Mouse (Mus musculus): ENCODE measurements around the gene Chmp6. TPM values are rescaled to one million over a fixed set of nuclear protein-coding genes. Genes with fewer than 3 reads are reported as not detected.
A peak's percentile ranks its signal among the peaks of the same experiment; 100 is the strongest.

The Chmp6 gene
- polyA plus RNA-seq, 1 experiment from 2014 or later: 97.5 TPM

GRCm38 (mm10) chr11:119893667-119894236 lies 19.5 kb upstream of the Chmp6 start:
- H3K4me2 ChIP-seq: no peak overlapping the region
- peak overlapping the region; percentile 87 for H3K27ac ChIP-seq (replicated peaks)
- peak overlapping the region; percentile 38 for H3K9ac ChIP-seq
- no peak overlapping the region for H3K4me3 ChIP-seq
- peak; percentile 20; the same call in 1 of the 2 replicates for ATAC-seq (ENCODE audit: low read depth)
- 35% methylated on average over 10 of the region's 10 CpGs for WGBS
- no peaks in the 10 kb centered on the region for H3K27me3 ChIP-seq
- peaks cover 54% of the 10 kb centered on the region for H3K4me1 ChIP-seq (replicated peaks)
- no peaks in the 10 kb centered on the region for H3K9me3 ChIP-seq
- peaks cover 52% of the 10 kb centered on the region for H3K36me3 ChIP-seq

GRCm38 (mm10) chr11:119894634-119895033 lies 18.6 kb upstream of the Chmp6 start:
- 59% methylated on average over 6 of the region's 6 CpGs for WGBS
- Histone ChIP-seq H3K4me3 (no peak overlapping the region), H3K27me3 (no peaks in the 10 kb centered on the region), H3K4me1 (replicated peaks) (peaks cover 62% of the 10 kb centered on the region), H3K9ac (no peak overlapping the region), H3K4me2 (no peak overlapping the region), H3K36me3 (peaks cover 51% of the 10 kb centered on the region), H3K9me3 (no peaks in the 10 kb centered on the region), H3K27ac (replicated peaks) (peak overlapping the region; percentile 87)
- ATAC-seq (ENCODE audit: low read depth): no peak

- Histone ChIP-seq H3K9ac (peak overlapping the region; percentile 57; the same call in 1 of the 2 replicates), H3K9me3 (no peaks in the 10 kb centered on the region), H3K27me3 (no peaks in the 10 kb centered on the region), H3K4me3 (no peak overlapping the region), H3K4me2 (no peak overlapping the region), H3K4me1 (replicated peaks) (peaks cover 62% of the 10 kb centered on the region), H3K27ac (replicated peaks) (peak overlapping the region; percentile 92), H3K36me3 (peaks cover 30% of the 10 kb centered on the region)
- ATAC-seq (ENCODE audit: low read depth): peak; percentile 88
- 38% methylated on average over 9 of the region's 9 CpGs for WGBS
Observed at GRCm38 (mm10) chr11:119897041-119897440, 16.2 kb upstream of the Chmp6 start.

- H3K27ac ChIP-seq (replicated peaks): no peak overlapping the region
- no peak overlapping the region for H3K4me2 ChIP-seq
- H3K27me3 ChIP-seq: no peaks in the 10 kb centered on the region
- H3K4me3 ChIP-seq: no peak overlapping the region
- no peak for ATAC-seq (ENCODE audit: low read depth)
- no peak overlapping the region for H3K9ac ChIP-seq
- no peaks in the 10 kb centered on the region for H3K9me3 ChIP-seq
- peaks cover 49% of the 10 kb centered on the region for H3K4me1 ChIP-seq (replicated peaks)
- H3K36me3 ChIP-seq: peaks cover 29% of the 10 kb centered on the region
- 87% methylated on average over 11 of the region's 11 CpGs for WGBS
Observed at GRCm38 (mm10) chr11:119898976-119899375, 14.3 kb upstream of the Chmp6 start.

GRCm38 (mm10) chr11:119901174-119901573 lies 12.1 kb upstream of the Chmp6 start:
- ATAC-seq (ENCODE audit: low read depth): no peak
- Histone ChIP-seq H3K4me3 (no peak overlapping the region), H3K36me3 (peaks cover 23% of the 10 kb centered on the region), H3K27me3 (0 out of 2 replicates have a peak, but pooled peaks cover 4% of the 10 kb centered on the region), H3K9ac (no peak overlapping the region), H3K4me2 (no peak overlapping the region), H3K27ac (replicated peaks) (no peak overlapping the region), H3K9me3 (no peaks in the 10 kb centered on the region), H3K4me1 (replicated peaks) (peaks cover 35% of the 10 kb centered on the region)
- 69% methylated on average over 4 of the region's 4 CpGs for WGBS

- Histone ChIP-seq H3K4me1 (replicated peaks) (peaks cover 20% of the 10 kb centered on the region), H3K27ac (replicated peaks) (no peak overlapping the region), H3K9ac (no peak overlapping the region), H3K4me3 (no peak overlapping the region), H3K9me3 (no peaks in the 10 kb centered on the region), H3K27me3 (0 out of 2 replicates have a peak, but pooled peaks cover 5% of the 10 kb centered on the region), H3K4me2 (no peak overlapping the region), H3K36me3 (peaks cover 16% of the 10 kb centered on the region)
- 79% methylated on average over 4 of the region's 4 CpGs for WGBS
- no peak for ATAC-seq (ENCODE audit: low read depth)
Observed at GRCm38 (mm10) chr11:119902891-119903290, 10.3 kb upstream of the Chmp6 start.

GRCm38 (mm10) chr11:119904621-119905286 lies 8.5 kb upstream of the Chmp6 start:
- H3K27me3 ChIP-seq: 0 out of 2 replicates have a peak, but pooled peaks cover 5% of the 10 kb centered on the region
- H3K4me2 ChIP-seq: no peak overlapping the region
- H3K9ac ChIP-seq: 0 out of 2 replicates have a peak overlapping the region, but pooled peaks have one; percentile 17
- H3K4me3 ChIP-seq: no peak overlapping the region
- H3K9me3 ChIP-seq: no peaks in the 10 kb centered on the region
- no peaks in the 10 kb centered on the region for H3K36me3 ChIP-seq
- WGBS: 36% methylated on average over 5 of the region's 5 CpGs
- H3K4me1 ChIP-seq (replicated peaks): peaks cover 12% of the 10 kb centered on the region; the same call in 1 of the 2 replicates
- no peak overlapping the region for H3K27ac ChIP-seq (replicated peaks)
- ATAC-seq (ENCODE audit: low read depth): peak; percentile 83

GRCm38 (mm10) chr11:119905794-119906193 lies 7.4 kb upstream of the Chmp6 start:
- no peak overlapping the region for H3K9ac ChIP-seq
- no peak overlapping the region for H3K4me2 ChIP-seq
- 86% methylated on average over 5 of the region's 5 CpGs for WGBS
- no peak overlapping the region for H3K4me3 ChIP-seq
- H3K4me1 ChIP-seq (replicated peaks): peaks cover 15% of the 10 kb centered on the region; the same call in 1 of the 2 replicates
- H3K27me3 ChIP-seq: 0 out of 2 replicates have a peak, but pooled peaks cover 5% of the 10 kb centered on the region
- ATAC-seq (ENCODE audit: low read depth): no peak
- H3K36me3 ChIP-seq: no peaks in the 10 kb centered on the region
- no peak overlapping the region for H3K27ac ChIP-seq (replicated peaks)
- H3K9me3 ChIP-seq: no peaks in the 10 kb centered on the region

- Histone ChIP-seq H3K4me3 (no peak overlapping the region), H3K9ac (peak overlapping the region; percentile 38; the same call in 1 of the 2 replicates), H3K27ac (replicated peaks) (no peak overlapping the region)
Observed at GRCm38 (mm10) chr11:119907006-119907650, 6.1 kb upstream of the Chmp6 start.

GRCm38 (mm10) chr11:119907711-119908110 lies 5.5 kb upstream of the Chmp6 start:
- 54% methylated on average over 7 of the region's 7 CpGs for WGBS
- Histone ChIP-seq H3K27ac (replicated peaks) (no peak overlapping the region), H3K27me3 (0 out of 2 replicates have a peak, but pooled peaks cover 5% of the 10 kb centered on the region), H3K4me1 (replicated peaks) (peaks cover 21% of the 10 kb centered on the region), H3K4me2 (no peak overlapping the region), H3K9ac (0 out of 2 replicates have a peak overlapping the region, but pooled peaks have one; percentile 38), H3K9me3 (no peaks in the 10 kb centered on the region), H3K4me3 (no peak overlapping the region), H3K36me3 (no peaks in the 10 kb centered on the region)
- ATAC-seq (ENCODE audit: low read depth): no peak

More at GRCm38 (mm10) chr11:119907006-119907650, 6.1 kb upstream of the Chmp6 start:
- no peak for ATAC-seq (ENCODE audit: low read depth)
- no peaks in the 10 kb centered on the region for H3K36me3 ChIP-seq
- peaks cover 15% of the 10 kb centered on the region; the same call in 1 of the 2 replicates for H3K4me1 ChIP-seq (replicated peaks)
- no peaks in the 10 kb centered on the region for H3K9me3 ChIP-seq
- 55% methylated on average over 7 of the region's 7 CpGs for WGBS
- H3K27me3 ChIP-seq: 0 out of 2 replicates have a peak, but pooled peaks cover 5% of the 10 kb centered on the region
- no peak overlapping the region for H3K4me2 ChIP-seq

GRCm38 (mm10) chr11:119909436-119909835 lies 3.8 kb upstream of the Chmp6 start:
- Histone ChIP-seq H3K4me3 (no peak overlapping the region), H3K4me2 (0 out of 2 replicates have a peak overlapping the region, but pooled peaks have one; percentile 1), H3K4me1 (replicated peaks) (peaks cover 32% of the 10 kb centered on the region), H3K9me3 (no peaks in the 10 kb centered on the region), H3K27ac (replicated peaks) (no peak overlapping the region), H3K9ac (no peak overlapping the region), H3K36me3 (no peaks in the 10 kb centered on the region), H3K27me3 (0 out of 2 replicates have a peak, but pooled peaks cover 5% of the 10 kb centered on the region)
- WGBS: 0% methylated on average over 5 of the region's 5 CpGs
- no peak for ATAC-seq (ENCODE audit: low read depth)

GRCm38 (mm10) chr11:119912845-119913244 lies 396 bp upstream of the Chmp6 start:
- Histone ChIP-seq H3K9ac (peak overlapping the region; percentile 86), H3K36me3 (peaks cover 15% of the 10 kb centered on the region), H3K27ac (replicated peaks) (peak overlapping the region; percentile 83; the same call in 1 of the 2 replicates), H3K4me3 (peak overlapping the region; percentile 82), H3K27me3 (no peaks in the 10 kb centered on the region), H3K9me3 (no peaks in the 10 kb centered on the region), H3K4me2 (peak overlapping the region; percentile 98), H3K4me1 (replicated peaks) (peaks cover 46% of the 10 kb centered on the region)
- 9% methylated on average over 7 of the region's 7 CpGs for WGBS
- peak; percentile 9; the same call in 1 of the 2 replicates for ATAC-seq (ENCODE audit: low read depth)

All from neural tube, embryonic 13.5 days (tissue).